Mouse (Mus musculus) E14TG2a.4 (cell line): ENCODE data around the gene Il17rb.

Experiments
- CTCF ChIP-seq: conservative IDR thresholded peaks from 2 replicates; pipeline ENCODE4 v1.5.1; 2014; ENCODE audit warnings: low read length
- NANOG ChIP-seq: IDR thresholded peaks from 2 replicates; pipeline ENCODE4 v1.6.1; 2014; ENCODE audit warnings: borderline replicate concordance, low read length, mixed read lengths

- no peak for TF ChIP-seq CTCF
- no peak for TF ChIP-seq NANOG
Measured at GRCm38 (mm10) chr14:30045704-30046220, 37.1 kb upstream of the Il17rb start.
